Mouse (Mus musculus) gastrocnemius, adult 2 months (tissue): ENCODE data around the gene Gm10322. TPM values are rescaled to one million over a fixed set of nuclear protein-coding genes. Genes with fewer than 3 reads are reported as not detected.

Experiments
- DNase-seq: peaks from one replicate; pipeline ENCODE4 v3.0.0; 2022
- H3K27ac ChIP-seq: fragments of 200-600 bp; 2 replicates; pipeline ENCODE4 v1.8.1; 2022; ENCODE audit warnings: mild to moderate bottlenecking
- H3K4me3 ChIP-seq: fragments of 200-600 bp; 2 replicates; pipeline ENCODE4 v1.8.1; 2022; ENCODE audit warnings: mild to moderate bottlenecking, moderate library complexity
- CTCF ChIP-seq: fragments of 200-600 bp; IDR thresholded peaks from 2 replicates; pipeline ENCODE4 v1.8.1; 2022; ENCODE audit warnings: antibody characterized with exemption, mild to moderate bottlenecking, moderate library complexity
- intact Hi-C: fragments of 180-260 bp; cut with DNase I; formaldehyde crosslinking; loops from one replicate; pipeline ENCODE4 v1.15.1; 2025
- total RNA-seq, 2 experiments: library from RNA; stranded (reverse); gene quantifications; 2 replicates each; pipeline ENCODE4 v1.2.3; 2021

Gm10322 gene
- total RNA-seq, 2 experiments from 2014 or later = not detected

GRCm38 (mm10) chr10:59638576-59638975 lies 22.7 kb downstream of the Gm10322 start:
- intact Hi-C loops = no loop called here
- TF ChIP-seq CTCF = no peak
- DNase-seq = no peak
- Histone ChIP-seq H3K4me3 (peak overlapping the region; percentile 69), H3K27ac (peak overlapping the region; percentile 83)

- H3K4me3 ChIP-seq = no peak overlapping the region
- H3K27ac ChIP-seq = peak overlapping the region; percentile 28; the same call in 1 of the 2 replicates
- intact Hi-C loops = no loop called here
- TF ChIP-seq CTCF = no peak
- no peak for DNase-seq
These were observed 27.0 kb downstream of the Gm10322 start for GRCm38 (mm10) chr10:59642659-59643377.

- TF ChIP-seq CTCF = no peak
- DNase-seq = no peak
- no peak overlapping the region for H3K27ac ChIP-seq
- intact Hi-C loops = no loop called here
- no peak overlapping the region for H3K4me3 ChIP-seq
These were observed 27.8 kb downstream of the Gm10322 start for GRCm38 (mm10) chr10:59643645-59644044.

- no peak for TF ChIP-seq CTCF
- no peak for DNase-seq
- H3K27ac ChIP-seq = no peak overlapping the region
- intact Hi-C loops = no loop called here
- H3K4me3 ChIP-seq = no peak overlapping the region
These were observed 28.8 kb downstream of the Gm10322 start for GRCm38 (mm10) chr10:59644710-59645109.

- intact Hi-C loops = no loop called here
- TF ChIP-seq CTCF = no peak
- Histone ChIP-seq H3K4me3 (no peak overlapping the region), H3K27ac (no peak overlapping the region)
- no peak for DNase-seq
These were observed 29.3 kb downstream of the Gm10322 start for GRCm38 (mm10) chr10:59645153-59645552.

GRCm38 (mm10) chr10:59646821-59647378 lies 31.0 kb downstream of the Gm10322 start:
- TF ChIP-seq CTCF = no peak
- Histone ChIP-seq H3K27ac (no peak overlapping the region), H3K4me3 (no peak overlapping the region)
- DNase-seq = no peak
- intact Hi-C loops = no loop called here

GRCm38 (mm10) chr10:59656799-59657198 lies 40.9 kb downstream of the Gm10322 start:
- no peak overlapping the region for H3K27ac ChIP-seq
- H3K4me3 ChIP-seq = no peak overlapping the region
- TF ChIP-seq CTCF = no peak
- no peak for DNase-seq
- intact Hi-C loops = no loop called here

GRCm38 (mm10) chr10:59664765-59665164 lies 48.9 kb downstream of the Gm10322 start:
- H3K27ac ChIP-seq = no peak overlapping the region
- H3K4me3 ChIP-seq = no peak overlapping the region
- intact Hi-C loops = no loop called here
- no peak for TF ChIP-seq CTCF
- DNase-seq = no peak

GRCm38 (mm10) chr10:59665503-59666291 lies 49.8 kb downstream of the Gm10322 start:
- Histone ChIP-seq H3K27ac (no peak overlapping the region), H3K4me3 (no peak overlapping the region)
- intact Hi-C loops = no loop called here
- no peak for TF ChIP-seq CTCF
- DNase-seq = no peak

Other genes starting within 250 kb of the Gm10322 start
- gene Gm10273, start 220.4 kb upstream of the Gm10322 start, total RNA-seq = 100 to 1,000 TPM; 149 to 171 TPM
- gene Pla2g12b, start 212.4 kb upstream of the Gm10322 start, total RNA-seq = not detected
- under 1 TPM in 1 of 2 experiments, not detected in 1; 0.11 TPM for gene Oit3, start 174.3 kb upstream of the Gm10322 start, total RNA-seq
- 10 to 100 TPM; 36.0 to 42.0 TPM for gene Mcu, start 629 bp downstream of the Gm10322 start, total RNA-seq
- 10 to 100 TPM; 45.3 to 63.2 TPM for gene Micu1, start 86.4 kb downstream of the Gm10322 start, total RNA-seq